Mouse (Mus musculus) small intestine, adult 2 months (tissue): Measurements from ENCODE around the gene Ano1. TPM values are rescaled to one million over a fixed set of nuclear protein-coding genes. Genes with fewer than 3 reads are reported as not detected.

ENCODE experiments used
- H3K27ac ChIP-seq: fragments of 200-500 bp; 2 replicates; pipeline ENCODE4 v1.5.1; 2012; ENCODE audit warnings: low read depth, low read length, control low read depth, inconsistent platforms; ENCODE audit not compliant: insufficient read depth
- H3K27me3 ChIP-seq: fragments of 200-500 bp; 2 replicates; pipeline ENCODE4 v1.6.1; 2012; ENCODE audit warnings: mild to moderate bottlenecking, moderate library complexity, low read length, inconsistent platforms; ENCODE audit not compliant: control insufficient read depth, insufficient read depth
- H3K36me3 ChIP-seq: fragments of 200-500 bp; 2 replicates; pipeline ENCODE4 v1.6.1; 2012; ENCODE audit warnings: mild to moderate bottlenecking, low read length, control low read depth, inconsistent platforms; ENCODE audit not compliant: control insufficient read depth, insufficient read depth
- H3K4me1 ChIP-seq: fragments of 200-500 bp; 2 replicates; pipeline ENCODE4 v1.6.1; 2012; ENCODE audit warnings: low read length, inconsistent platforms, mixed read lengths; ENCODE audit not compliant: control insufficient read depth, insufficient read depth, insufficient read length
- H3K4me3 ChIP-seq: fragments of 200-500 bp; 2 replicates; pipeline ENCODE4 v1.5.1; 2012; ENCODE audit warnings: low read depth, mild to moderate bottlenecking, control low read depth, inconsistent platforms, low read length, moderate library complexity
- CTCF ChIP-seq: fragments of 200-500 bp; IDR thresholded peaks from 2 replicates; pipeline ENCODE4 v1.5.1; 2012; ENCODE audit warnings: low read depth, mild to moderate bottlenecking, control low read depth, inconsistent platforms, low read length, moderate library complexity, mixed read lengths; ENCODE audit not compliant: insufficient replicate concordance, insufficient read length; ENCODE audit errors: extremely low read depth
- POLR2A ChIP-seq: fragments of 200-500 bp; IDR thresholded peaks from 2 replicates; pipeline ENCODE4 v1.6.1; 2012; ENCODE audit warnings: low read depth, mild to moderate bottlenecking, control low read depth, inconsistent platforms, low read length, moderate library complexity
- WGBS: fragments of 180-500 bp; shearing (Covaris S2); methylation state at CpG from one replicate; pipeline ENCODE4 v1.1.7; 2018; 5-methylcytosine and 5-hydroxymethylcytosine counted together
- polyA plus RNA-seq: library from polyadenylated mRNA; depleted of rRNA; stranded (reverse); fragments of >200 nt; gene quantifications from 2 replicates; pipeline ENCODE4 v1.2.3, GENCODE M21; 2012

The Ano1 gene
- polyA plus RNA-seq, 1 experiment = 8.9 TPM

GRCm38 (mm10) chr7:144696764-144697704 lies 54.7 kb downstream of the Ano1 start:
- 67% methylated on average over 7 of the region's 7 CpGs for WGBS
- Histone ChIP-seq H3K4me1 (no peaks in the 10 kb centered on the region), H3K4me3 (no peak overlapping the region), H3K27me3 (no peaks in the 10 kb centered on the region), H3K36me3 (no peaks in the 10 kb centered on the region), H3K27ac (no peak overlapping the region)
- no peak for TF ChIP-seq POLR2A
- peak; percentile 96; the same call in 1 of the 2 replicates for TF ChIP-seq CTCF

- WGBS = 53% methylated on average over 2 of the region's 2 CpGs
- no peak overlapping the region for H3K27ac ChIP-seq
These were observed 61.9 kb downstream of the Ano1 start for GRCm38 (mm10) chr7:144689855-144690254.

GRCm38 (mm10) chr7:144689136-144689535 lies 62.6 kb downstream of the Ano1 start:
- Histone ChIP-seq H3K36me3 (no peaks in the 10 kb centered on the region), H3K27ac (no peak overlapping the region), H3K27me3 (no peaks in the 10 kb centered on the region), H3K4me1 (no peaks in the 10 kb centered on the region), H3K4me3 (no peak overlapping the region)
- TF ChIP-seq CTCF = no peak
- no peak for TF ChIP-seq POLR2A
- WGBS = 49% methylated on average over 7 of the region's 7 CpGs

More at GRCm38 (mm10) chr7:144689855-144690254, 61.9 kb downstream of the Ano1 start:
- TF ChIP-seq CTCF (no peak), POLR2A (no peak)
- Histone ChIP-seq H3K36me3 (no peaks in the 10 kb centered on the region), H3K27me3 (no peaks in the 10 kb centered on the region), H3K4me3 (no peak overlapping the region), H3K4me1 (no peaks in the 10 kb centered on the region)

- H3K4me1 ChIP-seq = no peaks in the 10 kb centered on the region
- H3K27me3 ChIP-seq = no peaks in the 10 kb centered on the region
- no peak overlapping the region for H3K27ac ChIP-seq
- H3K36me3 ChIP-seq = no peaks in the 10 kb centered on the region
- no peak for TF ChIP-seq CTCF
- no peak for TF ChIP-seq POLR2A
- no peak overlapping the region for H3K4me3 ChIP-seq
- WGBS = 92% methylated on average over 2 of the region's 2 CpGs
These were observed 64.0 kb downstream of the Ano1 start for GRCm38 (mm10) chr7:144687663-144688381.

- no peak overlapping the region for H3K4me3 ChIP-seq
- 40% methylated on average over 4 of the region's 4 CpGs for WGBS
- no peaks in the 10 kb centered on the region for H3K27me3 ChIP-seq
- no peak overlapping the region for H3K27ac ChIP-seq
- TF ChIP-seq CTCF (no peak), POLR2A (no peak)
- H3K4me1 ChIP-seq = no peaks in the 10 kb centered on the region
- H3K36me3 ChIP-seq = no peaks in the 10 kb centered on the region
These were observed 66.8 kb downstream of the Ano1 start for GRCm38 (mm10) chr7:144684947-144685346.

- no peak overlapping the region for H3K27ac ChIP-seq
- H3K27me3 ChIP-seq = no peaks in the 10 kb centered on the region
- WGBS = 21% methylated on average over 5 of the region's 5 CpGs
- no peak overlapping the region for H3K4me3 ChIP-seq
- H3K36me3 ChIP-seq = no peaks in the 10 kb centered on the region
- no peaks in the 10 kb centered on the region for H3K4me1 ChIP-seq
- no peak for TF ChIP-seq POLR2A
- no peak for TF ChIP-seq CTCF
These were observed 67.3 kb downstream of the Ano1 start for GRCm38 (mm10) chr7:144684467-144684866.

GRCm38 (mm10) chr7:144680096-144680495 lies 71.7 kb downstream of the Ano1 start:
- no peaks in the 10 kb centered on the region for H3K27me3 ChIP-seq

More at GRCm38 (mm10) chr7:144680096-144680495, 71.7 kb downstream of the Ano1 start:
- H3K4me1 ChIP-seq = peaks cover 4% of the 10 kb centered on the region
- 76% methylated on average over 5 of the region's 5 CpGs for WGBS
- H3K27ac ChIP-seq = no peak overlapping the region
- TF ChIP-seq POLR2A (no peak), CTCF (no peak)
- no peaks in the 10 kb centered on the region for H3K36me3 ChIP-seq
- H3K4me3 ChIP-seq = no peak overlapping the region
